Mouse (Mus musculus) MEL-GATA-1-ER (cell line): ENCODE measurements around the gene Mpp3.

Source experiments
- DNase-seq: peaks from one replicate; pipeline ENCODE4 v3.0.0-alpha.2; 2012; ENCODE audit warnings: low read depth; ENCODE audit errors: extremely low read depth

Mpp3 gene

GRCm38 (mm10) chr11:102028087-102028816 lies at the start of gene Mpp3:
Gene Mpp3, minus strand, starts transcription at chr11:102028461.
- DNase-seq: no peak

DNA sequence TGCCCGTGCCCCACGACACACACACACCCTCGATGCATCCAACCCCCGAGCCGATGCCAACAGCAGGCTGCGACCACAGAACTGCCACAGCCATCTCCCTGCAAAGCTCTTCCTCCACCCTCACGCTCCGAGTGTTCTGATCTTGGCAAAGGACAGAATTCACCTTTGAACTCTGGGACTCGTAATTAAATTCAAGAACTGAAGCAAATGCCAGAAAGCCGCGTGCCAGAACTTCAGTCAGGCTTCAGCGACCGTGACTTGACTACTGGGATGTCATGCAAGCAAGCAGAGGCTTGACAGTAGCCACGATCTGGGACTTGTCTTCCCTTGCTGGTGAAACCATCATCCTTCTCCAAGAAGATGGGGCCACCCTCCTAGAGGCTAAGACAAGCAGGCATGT lies 45.5 kb upstream of the Mpp3 start:
- DNase-seq: no peak

DNA sequence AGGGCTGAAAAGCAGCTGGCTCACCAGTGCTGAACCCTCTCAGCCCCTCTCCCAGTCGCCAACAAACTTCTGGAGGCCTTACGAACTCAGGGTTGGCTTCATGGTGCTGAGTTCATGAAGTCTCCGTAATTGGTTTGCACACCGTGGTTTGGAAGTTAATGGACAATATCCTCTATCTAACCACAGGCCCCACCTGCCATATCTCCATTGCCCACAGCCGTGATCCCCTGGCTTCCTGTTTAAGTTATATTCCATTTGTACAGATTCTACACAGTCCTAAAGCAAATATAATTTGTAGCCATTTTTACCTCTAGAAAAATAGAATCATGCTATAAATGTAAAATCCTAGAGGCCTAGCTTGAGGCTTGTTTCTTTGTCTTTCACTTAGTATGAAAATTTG lies 44.5 kb upstream of the Mpp3 start:
- DNase-seq: no peak

- DNase-seq: no peak
Observed at GRCm38 (mm10) chr11:102070426-102070825, 42.2 kb upstream of the Mpp3 start.

DNA sequence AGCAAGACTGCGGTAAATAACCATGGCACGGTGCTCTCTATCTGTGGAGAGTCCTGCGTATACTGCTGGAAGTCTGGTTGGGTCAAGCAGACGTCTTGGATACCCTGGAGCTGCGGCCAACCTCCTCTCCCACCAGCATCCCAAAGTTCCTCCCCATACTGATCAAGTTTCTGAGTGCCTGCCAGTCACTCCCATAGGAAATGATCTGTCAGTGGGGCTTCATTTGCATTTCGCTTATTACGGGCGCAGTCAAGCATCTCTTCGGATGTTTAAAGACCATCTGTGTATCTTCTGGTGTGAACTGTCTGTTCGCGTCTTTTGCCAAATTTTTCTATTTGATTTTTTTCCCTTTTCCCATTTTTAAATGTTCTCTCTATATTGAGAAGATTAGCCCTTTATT lies 41.4 kb upstream of the Mpp3 start:
- no peak for DNase-seq

DNA sequence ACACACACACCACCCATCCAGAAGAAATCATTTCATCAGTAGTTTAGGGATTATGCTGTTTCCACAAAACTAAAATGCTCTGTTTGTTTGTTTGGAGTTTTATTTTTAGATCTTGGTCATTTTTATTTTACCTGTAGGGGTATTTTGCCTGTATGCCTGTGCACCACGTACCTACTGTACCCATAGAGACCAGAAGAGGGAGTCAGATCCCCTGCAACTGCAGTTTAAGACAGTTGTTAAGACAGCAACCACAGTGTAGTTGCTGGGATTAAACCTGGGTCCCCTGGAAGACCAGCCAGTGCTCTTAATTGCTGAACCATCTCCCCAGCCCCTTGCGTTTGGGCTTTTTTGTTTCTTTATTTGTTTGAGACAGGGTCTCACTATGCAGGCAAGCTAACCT lies 40.7 kb upstream of the Mpp3 start:
- DNase-seq: peak; percentile 15

DNA sequence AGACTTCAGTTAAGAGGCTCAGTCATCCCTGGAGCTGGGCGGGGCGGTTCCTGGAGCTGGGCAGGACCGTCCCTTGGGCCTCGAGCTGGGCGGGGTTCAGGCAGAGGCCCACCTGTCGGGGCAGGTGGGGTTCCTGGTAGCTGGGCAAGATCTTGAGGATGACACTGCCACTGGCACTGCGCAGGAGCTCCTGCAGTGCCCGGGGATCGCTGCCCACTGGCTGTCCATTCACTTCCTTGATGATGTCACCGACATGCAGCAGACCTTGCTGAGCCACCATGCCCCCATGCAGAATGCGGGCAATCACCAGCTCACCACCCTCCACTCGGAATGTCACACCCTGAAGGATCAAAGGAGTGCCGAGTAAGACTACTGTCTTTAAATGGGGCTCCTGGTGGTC lies 34.8 kb upstream of the Mpp3 start:
- no peak for DNase-seq

DNA sequence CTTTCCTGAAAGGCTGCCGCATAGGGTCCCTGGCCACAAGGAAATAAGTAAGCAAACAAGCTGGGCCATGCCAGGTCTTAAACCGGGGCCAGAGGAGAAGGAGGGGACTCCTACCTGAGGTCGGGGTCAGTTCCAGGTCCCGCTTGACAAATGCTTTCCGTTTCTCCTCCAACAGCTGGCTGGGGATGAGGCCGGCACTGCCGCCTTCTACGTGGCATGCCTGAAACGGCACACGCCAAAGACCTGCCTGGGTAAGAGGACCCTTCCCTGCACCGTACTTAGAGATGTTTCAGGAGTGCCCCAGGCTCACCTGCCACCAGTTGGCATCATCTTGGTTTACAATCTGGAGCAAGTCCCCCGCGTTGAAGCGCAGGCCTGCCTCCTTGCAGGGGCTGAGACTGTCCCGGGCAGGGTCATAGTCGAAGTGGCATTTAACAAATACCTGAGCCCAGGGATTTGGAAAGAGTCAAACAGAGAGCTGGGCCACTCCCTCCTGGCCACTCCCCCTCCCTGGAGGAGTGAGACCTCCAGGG lies 33.7 kb upstream of the Mpp3 start:
- DNase-seq: no peak

- peak; percentile 47 for DNase-seq
Observed at GRCm38 (mm10) chr11:102061236-102061940, 33.1 kb upstream of the Mpp3 start.

DNA sequence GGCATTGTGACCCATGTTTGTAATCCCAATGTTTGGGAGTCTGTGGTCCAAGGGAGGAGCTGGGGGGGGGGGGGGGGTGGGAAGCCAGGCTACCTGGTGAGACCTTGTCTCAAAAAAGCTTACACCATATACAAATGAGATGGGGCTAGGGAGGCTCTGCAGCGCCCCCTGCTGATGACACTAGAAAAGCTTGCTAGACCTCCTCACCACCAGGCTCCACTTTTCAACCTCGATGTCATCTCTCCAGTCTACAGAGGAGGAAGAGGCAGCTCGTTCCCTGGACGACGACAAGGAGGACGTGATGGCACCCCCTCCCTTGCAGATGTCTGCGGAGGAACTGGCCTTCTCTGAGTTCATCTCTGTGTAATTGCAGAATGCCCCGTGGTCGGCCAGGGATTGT lies 25.6 kb upstream of the Mpp3 start:
- peak; percentile 37 for DNase-seq

- no peak for DNase-seq
Observed at GRCm38 (mm10) chr11:102053183-102053582, 24.9 kb upstream of the Mpp3 start.

- no peak for DNase-seq
Observed at GRCm38 (mm10) chr11:102052697-102053096, 24.4 kb upstream of the Mpp3 start.

- no peak for DNase-seq
Observed at GRCm38 (mm10) chr11:102051954-102052353, 23.7 kb upstream of the Mpp3 start.

DNA sequence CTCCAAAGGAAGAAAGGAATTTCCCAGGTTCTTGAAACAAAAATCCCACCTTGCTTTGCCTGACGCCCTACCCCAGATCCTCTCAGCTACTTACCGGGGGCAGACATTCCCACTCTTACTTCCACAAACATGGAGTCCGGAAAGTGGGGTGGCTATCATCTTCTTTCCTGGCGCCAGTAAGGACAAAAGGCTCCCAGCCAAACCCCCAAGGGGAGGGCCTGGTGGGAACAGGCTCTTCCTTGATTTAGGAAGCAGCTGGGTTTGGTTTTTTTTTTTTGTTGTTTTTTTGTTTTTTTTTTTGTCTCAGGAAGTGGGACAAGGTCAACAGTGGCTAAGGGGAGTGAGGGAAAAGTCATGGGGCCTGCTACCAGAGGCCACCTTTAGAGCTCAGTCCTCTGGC lies 23.3 kb upstream of the Mpp3 start:
- DNase-seq: no peak

DNA sequence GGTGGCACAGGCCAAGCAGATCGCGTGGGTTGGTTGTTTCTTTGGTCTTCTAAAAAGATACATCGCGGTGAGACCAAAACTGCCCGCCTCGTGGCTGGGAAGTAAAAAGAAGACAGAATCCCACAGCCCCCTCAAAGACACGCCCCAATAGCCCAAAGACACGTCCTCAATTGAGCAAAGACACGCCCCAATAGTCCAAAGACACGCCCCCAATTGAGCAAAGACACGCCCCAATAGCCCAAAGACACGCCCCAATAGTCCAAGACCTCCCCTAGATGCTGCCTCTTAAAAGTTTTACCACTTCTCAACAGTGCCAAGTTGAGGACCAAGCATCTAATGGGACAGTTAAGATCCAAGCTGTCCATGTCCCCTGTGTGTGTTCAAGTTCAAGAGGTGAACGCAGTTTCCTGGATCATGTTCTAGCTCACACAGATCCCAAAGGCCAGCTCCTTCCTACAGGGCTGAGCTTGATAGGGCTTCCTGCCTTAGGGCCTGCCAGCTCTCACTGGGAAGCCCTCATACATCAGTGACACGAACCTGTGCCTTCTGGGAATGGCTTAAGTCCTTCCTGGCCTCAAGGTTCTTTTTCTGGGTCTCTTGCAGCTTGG lies 21.7 kb upstream of the Mpp3 start:
- no peak for DNase-seq

GRCm38 (mm10) chr11:102046607-102047006 lies 18.3 kb upstream of the Mpp3 start:
- no peak for DNase-seq

DNA sequence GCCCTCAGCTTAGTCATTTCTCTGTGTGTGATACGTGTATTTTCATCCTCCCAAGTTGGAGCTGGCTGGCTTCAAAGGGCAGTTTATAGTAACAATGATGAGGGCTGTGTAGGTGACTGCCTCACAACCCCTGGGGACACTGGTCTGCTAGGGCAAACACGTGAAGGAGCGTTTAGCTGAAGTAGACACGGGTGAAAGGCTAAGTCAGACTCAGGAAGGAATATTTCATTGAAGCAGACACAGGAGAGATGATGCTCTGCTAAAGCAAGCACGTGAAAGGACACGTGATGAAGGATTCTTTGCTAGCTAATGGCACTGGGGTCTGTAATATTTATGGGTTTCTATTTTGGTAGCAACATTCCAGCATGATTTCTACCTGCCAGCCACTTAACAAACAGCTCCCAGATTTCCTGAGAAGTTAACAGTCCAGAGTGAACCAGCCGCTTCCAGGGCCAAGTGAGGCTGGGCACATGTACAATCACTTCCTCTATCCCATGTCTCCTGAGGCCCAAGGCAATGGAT lies 16.5 kb upstream of the Mpp3 start:
- no peak for DNase-seq

- no peak for DNase-seq
Observed at GRCm38 (mm10) chr11:102043381-102043780, 15.1 kb upstream of the Mpp3 start.

GRCm38 (mm10) chr11:102042971-102043370 lies 14.7 kb upstream of the Mpp3 start:
- no peak for DNase-seq

- DNase-seq: peak; percentile 39
Observed at GRCm38 (mm10) chr11:102041350-102041949, 13.2 kb upstream of the Mpp3 start, which contains the start of gene Cd300lg. Gene Cd300lg, plus strand, starts transcription at chr11:102041509.

DNA sequence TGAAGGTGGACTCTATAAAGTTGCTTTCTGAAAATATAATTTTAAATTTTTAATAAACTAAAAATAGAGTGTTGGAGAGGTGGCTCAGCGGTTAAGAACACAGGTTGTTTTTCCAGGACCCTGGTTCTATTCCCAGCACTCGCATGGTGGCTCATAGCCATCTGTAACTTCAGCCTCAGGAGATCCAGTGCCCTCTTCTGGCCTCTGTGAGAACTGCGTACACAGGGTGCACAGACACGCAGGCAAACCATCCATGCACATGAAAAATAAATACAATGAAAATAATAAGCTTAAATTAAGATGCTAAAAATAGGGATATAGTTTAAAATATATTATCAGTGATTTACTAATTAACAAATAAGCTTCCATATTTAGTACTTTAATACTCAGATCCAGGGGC lies 12.4 kb upstream of the Mpp3 start:
- no peak for DNase-seq

DNA sequence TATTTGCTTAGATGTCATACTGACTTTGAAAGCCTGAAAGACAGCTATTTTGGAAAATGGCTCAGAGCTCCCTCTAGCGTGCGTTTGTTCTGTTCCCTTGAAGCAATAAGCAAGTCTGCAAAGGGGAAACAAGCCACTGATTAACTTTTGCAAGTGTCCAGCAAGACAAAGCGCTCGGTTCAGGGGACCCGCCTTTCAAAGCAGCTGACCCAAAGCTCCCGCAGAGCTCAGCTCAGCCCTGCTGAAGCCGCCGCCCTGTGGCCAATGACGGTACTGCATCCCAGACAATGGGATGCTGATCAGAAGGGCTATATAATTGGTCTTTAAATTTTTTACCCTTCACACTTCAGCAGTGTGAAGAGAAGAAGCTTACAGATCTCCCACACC lies 11.9 kb upstream of the Mpp3 start:
- DNase-seq: peak; percentile 94
